Mouse (Mus musculus): Measurements from ENCODE around the gene Cd2bp2.

Cd2bp2 gene

DNA sequence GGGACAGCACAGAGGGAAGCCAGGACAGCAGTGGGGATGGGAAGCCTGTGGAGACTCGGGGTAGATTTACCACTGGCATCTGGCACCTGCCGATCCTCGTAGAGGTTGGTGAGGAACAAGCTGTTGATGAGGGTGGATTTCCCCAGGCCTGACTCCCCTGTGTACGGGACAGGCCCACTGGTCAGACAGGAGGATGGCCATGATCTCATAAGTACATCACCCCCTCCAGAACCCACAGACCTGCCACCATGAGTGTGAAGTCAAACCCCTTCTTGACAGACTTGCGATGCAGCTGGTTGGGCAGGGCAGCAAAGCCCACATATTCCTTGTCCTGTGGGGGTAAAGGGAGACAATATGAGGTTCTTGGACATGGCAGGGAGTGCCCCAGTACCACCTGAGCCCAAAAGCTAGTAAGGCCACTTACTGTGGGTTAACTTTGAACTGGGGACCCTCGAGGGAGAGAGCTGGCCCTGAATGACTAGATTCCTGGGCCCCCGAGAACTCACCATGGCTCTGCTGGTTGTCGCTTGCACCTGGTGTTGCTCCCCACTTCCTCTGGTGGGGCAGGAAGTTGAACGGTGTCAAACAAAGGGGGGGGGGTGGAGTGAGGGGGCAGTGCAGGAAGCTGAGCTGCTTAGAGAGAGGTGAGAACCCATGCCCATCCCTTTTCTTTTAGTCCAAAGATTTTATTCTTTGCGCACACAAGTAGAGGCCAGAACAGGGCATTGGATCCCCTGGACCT lies 22.2 kb upstream of the Cd2bp2 start:
- in situ Hi-C loops (cut with MboI; ENCODE audit: low sequenced_read_pairs): no loop called here

- in situ Hi-C loops (cut with MboI; ENCODE audit: low sequenced_read_pairs): no loop called here
These were observed 21.6 kb upstream of the Cd2bp2 start for GRCm38 (mm10) chr7:127217475-127217874.

GRCm38 (mm10) chr7:127216307-127216706 lies 20.5 kb upstream of the Cd2bp2 start:
- in situ Hi-C loops (cut with MboI; ENCODE audit: low sequenced_read_pairs): no loop called here

- in situ Hi-C loops (cut with MboI; ENCODE audit: low sequenced_read_pairs): no loop called here
These were observed 19.4 kb upstream of the Cd2bp2 start for GRCm38 (mm10) chr7:127214981-127215871.

DNA sequence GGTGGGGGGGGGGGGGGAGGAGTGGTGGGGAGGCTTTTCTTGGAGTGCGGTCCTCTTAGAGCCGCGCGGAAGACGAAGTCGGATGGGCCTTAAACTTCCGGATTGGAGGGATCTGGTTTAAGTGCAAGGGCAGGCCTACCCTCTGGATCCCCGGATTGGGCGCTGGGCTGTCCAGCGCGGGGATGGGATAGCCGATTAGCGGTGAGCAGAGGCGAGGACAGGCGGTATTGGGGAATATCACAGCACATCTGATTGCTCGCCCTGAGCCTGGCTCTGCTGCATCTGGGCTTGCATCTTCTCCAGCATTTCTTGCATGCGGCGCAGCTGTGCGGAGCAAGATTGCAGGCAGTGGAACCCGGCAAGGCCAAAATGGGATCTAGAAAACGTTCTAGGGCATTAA lies 18.7 kb upstream of the Cd2bp2 start:
- in situ Hi-C loops (cut with MboI; ENCODE audit: low sequenced_read_pairs): no loop called here

DNA sequence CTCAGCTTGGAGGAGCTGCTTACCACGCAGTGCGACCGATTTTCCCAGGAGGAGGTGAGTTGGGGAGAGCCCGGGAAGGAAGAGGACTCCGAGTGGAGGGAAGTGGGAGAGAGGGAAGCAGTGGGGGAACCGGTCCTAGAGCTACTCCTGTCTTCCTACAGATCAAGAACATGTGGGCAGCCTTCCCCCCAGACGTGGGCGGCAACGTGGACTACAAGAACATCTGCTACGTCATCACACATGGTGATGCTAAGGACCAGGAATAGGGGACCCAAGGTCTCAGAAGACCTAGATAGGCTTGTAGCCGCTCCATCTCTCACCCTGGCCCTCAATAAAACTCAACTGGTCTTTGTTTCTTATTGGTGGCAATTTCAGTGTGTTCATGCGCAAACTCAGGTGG lies 18.1 kb upstream of the Cd2bp2 start:
- in situ Hi-C loops (cut with MboI; ENCODE audit: low sequenced_read_pairs): no loop called here

GRCm38 (mm10) chr7:127213485-127213884 lies 17.6 kb upstream of the Cd2bp2 start:
- in situ Hi-C loops (cut with MboI; ENCODE audit: low sequenced_read_pairs): no loop called here

GRCm38 (mm10) chr7:127212432-127213250 lies 16.8 kb upstream of the Cd2bp2 start:
- in situ Hi-C loops (cut with MboI; ENCODE audit: low sequenced_read_pairs): no loop called here

DNA sequence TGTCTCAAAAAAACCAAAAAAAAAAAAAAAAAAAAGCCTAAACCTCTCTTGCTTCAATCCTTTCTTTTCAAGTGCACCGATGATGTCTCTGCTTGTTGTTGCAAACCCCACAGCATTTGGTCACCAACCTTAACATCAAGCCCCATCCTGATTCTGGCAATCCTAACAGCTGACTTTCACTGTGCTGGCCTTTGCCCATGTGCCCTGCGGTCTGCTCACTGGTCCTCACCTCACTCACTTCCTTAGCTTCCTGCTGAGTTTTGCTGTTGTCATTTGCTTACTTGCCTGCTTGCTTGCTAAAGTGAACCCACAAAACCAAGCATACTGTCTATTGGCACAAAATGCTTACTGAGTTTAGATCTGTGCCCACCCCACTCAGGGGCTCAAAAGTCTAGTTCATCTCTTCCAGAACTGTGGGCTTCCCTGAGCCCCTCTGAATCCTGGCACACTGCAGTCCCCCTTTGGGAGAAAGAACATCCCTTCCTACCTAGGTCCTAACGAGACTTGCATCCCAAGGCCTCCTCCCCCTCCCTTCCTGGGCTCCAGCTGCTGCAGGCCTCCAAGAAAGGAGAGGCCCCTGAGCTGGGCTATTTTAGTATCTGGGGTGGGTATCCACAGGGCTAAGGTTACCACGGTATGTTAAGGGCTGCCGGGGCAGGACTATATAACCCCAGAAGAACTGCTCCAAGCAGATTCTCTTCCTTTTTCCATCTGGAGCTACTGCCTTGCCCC lies 15.3 kb upstream of the Cd2bp2 start:
- in situ Hi-C loops (cut with MboI; ENCODE audit: low sequenced_read_pairs): no loop called here

GRCm38 (mm10) chr7:127210266-127210665 lies 14.4 kb upstream of the Cd2bp2 start:
- in situ Hi-C loops (cut with MboI; ENCODE audit: low sequenced_read_pairs): no loop called here

GRCm38 (mm10) chr7:127209851-127210250 lies 14.0 kb upstream of the Cd2bp2 start:
- in situ Hi-C loops (cut with MboI; ENCODE audit: low sequenced_read_pairs): no loop called here

- in situ Hi-C loops (cut with MboI; ENCODE audit: low sequenced_read_pairs): no loop called here
These were observed 12.9 kb upstream of the Cd2bp2 start, which contains the start of gene Mylpf for GRCm38 (mm10) chr7:127208553-127209438. TSS of gene Mylpf (plus strand) at chr7:127208890.

DNA sequence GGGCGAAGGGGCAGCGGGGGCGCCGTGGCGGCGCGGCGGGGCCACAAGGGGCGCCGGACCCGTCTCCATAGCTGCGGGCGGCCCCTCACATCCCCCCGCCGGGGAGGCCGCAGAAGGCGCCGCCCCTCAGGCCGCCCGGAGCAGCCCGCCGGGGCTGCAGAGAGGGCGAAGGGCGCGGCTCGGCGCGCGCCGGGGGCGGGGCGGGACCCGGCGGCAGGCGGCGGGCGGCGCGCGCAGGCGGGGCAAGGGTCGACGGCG lies 12.4 kb upstream of the Cd2bp2 start, which contains the start of gene Tbc1d10b:
TSS of gene Tbc1d10b (minus strand) at position 174 of the 258 bp plus-strand sequence.
- in situ Hi-C loops (cut with MboI; ENCODE audit: low sequenced_read_pairs): no loop called here

DNA sequence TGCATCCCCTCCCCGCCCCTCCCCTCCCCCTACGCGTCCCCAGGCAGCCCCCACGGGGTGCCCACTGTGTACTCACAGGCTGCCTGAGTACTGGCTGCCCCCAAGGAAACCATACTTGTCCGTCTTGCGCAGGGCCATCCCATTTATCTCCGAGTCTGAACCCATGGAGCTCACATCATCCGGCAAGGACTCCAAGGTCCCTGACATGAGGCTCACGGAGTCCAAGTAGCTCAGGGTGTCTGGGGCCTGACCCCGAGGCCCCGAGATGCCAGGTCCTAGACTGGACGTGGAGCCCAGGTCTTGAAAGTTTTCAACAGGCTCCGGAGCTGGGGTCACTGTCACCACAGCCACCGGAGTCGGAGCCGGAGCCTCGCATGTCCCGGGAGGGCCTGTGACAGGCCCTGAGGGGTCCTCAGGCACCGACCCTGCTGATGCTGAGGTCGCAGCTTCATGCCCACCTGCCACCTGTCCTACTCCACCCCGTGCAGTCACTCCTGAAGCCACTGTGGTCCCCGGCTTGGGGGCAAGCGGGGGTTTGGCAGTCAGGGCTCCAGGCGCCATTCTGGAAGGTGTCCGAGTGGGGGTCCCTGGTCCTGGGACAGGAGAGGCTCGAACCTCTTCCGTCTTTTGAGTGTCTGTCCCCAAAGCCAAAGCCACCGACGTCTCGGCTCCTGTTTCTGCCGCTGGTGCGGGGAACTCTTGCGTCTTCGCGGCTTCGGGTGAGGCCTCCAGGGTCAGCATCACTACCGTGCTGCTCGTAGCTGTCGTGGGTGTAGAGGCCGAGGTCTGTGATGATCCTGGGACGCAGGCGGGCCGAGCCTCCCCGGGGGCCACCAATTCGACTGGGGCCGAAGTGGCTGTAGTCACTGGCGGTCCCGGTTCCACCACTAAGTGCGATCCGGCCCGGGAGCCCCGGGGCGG lies 11.8 kb upstream of the Cd2bp2 start:
- in situ Hi-C loops (cut with MboI; ENCODE audit: low sequenced_read_pairs): no loop called here

DNA sequence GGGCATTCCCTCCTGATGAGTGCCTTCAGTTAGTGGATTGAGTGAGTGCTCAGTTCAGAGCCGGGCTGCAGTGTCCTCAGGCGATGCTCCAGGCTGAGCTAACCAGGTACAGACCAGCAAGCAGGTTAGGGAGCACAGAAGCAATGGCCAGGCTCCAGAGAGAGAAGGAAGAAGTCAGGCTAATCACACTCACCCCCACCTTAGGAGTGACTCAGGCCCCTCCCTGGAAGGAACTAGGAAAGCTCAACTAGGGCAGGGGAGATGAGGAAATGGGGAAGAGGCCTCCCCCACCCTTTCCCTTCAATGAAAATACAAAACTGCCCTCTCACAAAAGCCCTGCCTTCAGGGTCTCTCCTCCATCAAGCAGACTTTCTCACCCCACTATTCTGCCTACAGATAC lies 10.8 kb upstream of the Cd2bp2 start:
- in situ Hi-C loops (cut with MboI; ENCODE audit: low sequenced_read_pairs): no loop called here

DNA sequence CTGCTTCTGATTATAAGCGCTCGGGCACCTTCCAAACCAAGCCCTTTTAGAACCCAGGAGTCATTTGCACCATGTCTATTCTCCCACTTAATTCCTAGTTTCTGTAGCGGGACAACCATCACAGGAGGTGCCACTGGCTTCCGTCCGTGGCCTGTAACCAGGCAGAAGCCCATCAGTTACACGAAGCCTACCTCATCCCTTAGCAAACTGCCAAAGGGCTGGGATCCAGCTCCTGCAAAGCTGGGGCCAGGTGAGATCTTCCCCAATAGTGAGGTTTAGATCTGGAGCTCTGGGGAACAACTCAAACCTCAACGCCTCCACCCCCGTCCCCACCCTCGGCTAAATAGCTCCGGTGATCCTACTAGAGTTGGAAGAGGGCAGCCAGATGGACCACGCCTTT lies 634 bp upstream of the Cd2bp2 start:
- in situ Hi-C loops (cut with MboI; ENCODE audit: low sequenced_read_pairs): no loop called here

DNA sequence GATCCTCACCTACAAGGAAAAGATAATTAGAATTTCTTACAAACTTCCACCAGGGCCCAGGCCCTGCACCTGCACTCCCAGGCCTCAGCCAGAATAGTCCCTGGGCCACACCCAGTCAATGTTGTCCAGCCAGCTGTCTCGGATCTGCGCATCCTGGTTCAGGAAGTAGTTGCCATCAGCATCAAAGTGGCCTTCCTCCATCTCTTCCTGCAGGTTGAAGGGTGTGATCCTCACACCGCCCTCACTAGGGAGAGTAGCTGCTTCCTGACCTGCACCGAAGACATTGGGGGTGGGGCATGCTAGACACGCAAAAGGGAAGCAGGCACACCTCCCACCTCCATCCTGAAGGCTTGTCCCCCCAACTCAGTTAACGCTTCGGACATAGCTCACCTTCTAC lies 1.2 kb downstream of the Cd2bp2 start:
- in situ Hi-C loops (cut with MboI; ENCODE audit: low sequenced_read_pairs): no loop called here

GRCm38 (mm10) chr7:127194011-127194632 lies 1.7 kb downstream of the Cd2bp2 start:
- in situ Hi-C loops (cut with MboI; ENCODE audit: low sequenced_read_pairs): no loop called here
